Mouse (Mus musculus) cerebellum, adult 2 months (tissue): ENCODE results near the gene Rab22a. TPM values are rescaled to one million over a fixed set of nuclear protein-coding genes. Genes with fewer than 3 reads are reported as not detected.

Source experiments
- DNase-seq, 2 experiments: peaks; one replicate each; pipeline ENCODE4 v3.0.0; 2021
- H3K27ac ChIP-seq: fragments of 200-500 bp; 2 replicates; pipeline ENCODE4 v1.5.1; 2012; ENCODE audit warnings: low read length, control low read depth, inconsistent platforms; ENCODE audit not compliant: insufficient read depth
- H3K27me3 ChIP-seq: fragments of 200-500 bp; 2 replicates; pipeline ENCODE4 v1.6.1; 2012; ENCODE audit warnings: inconsistent platforms, mild to moderate bottlenecking, low read length, moderate library complexity; ENCODE audit not compliant: control insufficient read depth, insufficient read depth
- H3K4me1 ChIP-seq: fragments of 200-500 bp; 2 replicates; pipeline ENCODE4 v1.6.1; 2011; ENCODE audit warnings: low read length; ENCODE audit not compliant: control insufficient read depth, insufficient read depth
- H3K4me3 ChIP-seq: fragments of 200-500 bp; replicated peaks from 2 replicates; pipeline ENCODE3; 2011; ENCODE audit warnings: mild to moderate bottlenecking, low read depth, low read length, control low read depth; ENCODE audit not compliant: insufficient read depth
- CTCF ChIP-seq: fragments of 200-500 bp; IDR thresholded peaks from 2 replicates; pipeline ENCODE4 v1.5.1; 2011; ENCODE audit warnings: low read depth, mild to moderate bottlenecking, control low read depth, low read length, moderate library complexity, borderline replicate concordance; ENCODE audit not compliant: insufficient read depth
- POLR2A ChIP-seq: fragments of 200-500 bp; IDR thresholded peaks from 2 replicates; pipeline ENCODE4 v1.6.1; 2011; ENCODE audit warnings: low read length, control low read depth, borderline replicate concordance; ENCODE audit not compliant: insufficient read depth
- WGBS: fragments of 180-500 bp; shearing (Covaris S2); methylation state at CpG from one replicate; pipeline ENCODE4 v1.1.7; 2018; 5-methylcytosine and 5-hydroxymethylcytosine counted together
- polyA plus RNA-seq: library from polyadenylated mRNA; depleted of rRNA; stranded (reverse); fragments of >200 nt; gene quantifications from 2 replicates; pipeline ENCODE4 v1.2.3, GENCODE M21; 2012

Gene Rab22a
- polyA plus RNA-seq, 1 experiment: 20.1 TPM

DNA sequence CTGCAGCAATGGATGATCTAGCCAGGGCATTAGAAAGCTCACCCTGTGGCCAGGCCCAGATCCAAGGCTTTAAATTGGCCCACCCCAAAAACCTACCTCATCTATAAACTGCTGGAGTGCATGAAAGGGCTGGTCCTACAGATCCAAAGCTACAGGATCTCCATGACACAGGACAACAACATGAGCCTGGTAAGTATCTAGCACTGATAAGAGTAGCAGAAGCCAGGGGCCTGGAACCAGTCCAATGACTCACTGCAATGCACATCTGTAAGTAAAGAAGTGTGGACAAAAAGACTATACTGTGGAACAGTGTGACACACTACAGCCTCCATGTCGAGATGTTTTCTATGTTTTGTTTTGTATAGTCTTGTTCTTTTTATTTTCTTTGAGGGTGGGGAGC, 13.9 kb downstream of the Rab22a start:
- DNase-seq: no peak
- Histone ChIP-seq H3K27ac (no peak overlapping the region), H3K27me3 (no peaks in the 10 kb centered on the region), H3K4me3 (no peak overlapping the region), H3K4me1 (no peaks in the 10 kb centered on the region)
- 89% methylated on average over 1 of the region's 1 CpGs for WGBS
- no peak for TF ChIP-seq CTCF
- no peak for TF ChIP-seq POLR2A

DNA sequence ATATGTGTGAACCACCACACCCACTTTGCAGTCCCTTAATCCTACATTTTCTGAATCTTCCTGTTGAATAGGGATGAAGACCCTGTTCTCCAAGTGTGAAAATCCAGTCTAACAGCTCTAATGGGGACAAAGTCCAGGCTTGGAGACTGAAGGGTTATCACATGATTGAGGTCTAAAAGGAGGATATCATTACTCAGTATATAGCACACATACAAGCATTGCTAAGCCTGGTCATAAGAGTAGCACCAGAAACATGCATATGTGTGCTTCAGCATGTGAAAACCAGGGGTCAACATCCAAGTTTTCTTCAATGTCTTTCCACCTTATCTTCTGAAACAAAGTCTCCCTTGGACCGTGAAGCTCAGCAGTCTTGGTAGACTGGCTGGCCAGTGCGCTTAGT, 19.0 kb downstream of the Rab22a start:
- Histone ChIP-seq H3K27me3 (no peaks in the 10 kb centered on the region), H3K4me1 (0 out of 2 replicates have a peak, but pooled peaks cover 3% of the 10 kb centered on the region), H3K27ac (no peak overlapping the region), H3K4me3 (no peak overlapping the region)
- no peak for DNase-seq
- WGBS: 88% methylated on average over 2 of the region's 2 CpGs
- TF ChIP-seq CTCF (no peak), POLR2A (no peak)

DNA sequence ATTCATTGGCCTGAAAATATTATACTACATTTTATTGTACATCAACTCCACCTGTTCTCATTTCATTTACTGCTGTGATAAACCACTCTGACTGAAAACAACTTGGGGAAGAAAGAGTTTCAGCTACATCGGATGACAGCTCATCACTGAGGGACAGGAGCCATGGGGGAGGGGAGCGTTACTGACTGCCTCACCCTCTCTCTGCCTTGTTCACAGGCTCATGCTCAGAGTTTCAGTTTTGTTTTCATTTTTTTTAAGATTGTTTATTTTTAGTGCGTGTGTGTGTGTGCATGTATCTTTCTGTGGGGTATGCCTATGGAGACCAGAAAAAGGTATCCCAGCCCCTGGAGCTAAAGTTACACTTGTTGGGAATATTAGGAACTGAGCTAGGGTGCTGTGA, 19.7 kb downstream of the Rab22a start:
- no peak for DNase-seq
- Histone ChIP-seq H3K4me1 (0 out of 2 replicates have a peak, but pooled peaks cover 3% of the 10 kb centered on the region), H3K4me3 (no peak overlapping the region), H3K27ac (no peak overlapping the region), H3K27me3 (no peaks in the 10 kb centered on the region)
- no peak for TF ChIP-seq CTCF
- TF ChIP-seq POLR2A: no peak
- 65% methylated on average over 3 of the region's 3 CpGs for WGBS

DNA sequence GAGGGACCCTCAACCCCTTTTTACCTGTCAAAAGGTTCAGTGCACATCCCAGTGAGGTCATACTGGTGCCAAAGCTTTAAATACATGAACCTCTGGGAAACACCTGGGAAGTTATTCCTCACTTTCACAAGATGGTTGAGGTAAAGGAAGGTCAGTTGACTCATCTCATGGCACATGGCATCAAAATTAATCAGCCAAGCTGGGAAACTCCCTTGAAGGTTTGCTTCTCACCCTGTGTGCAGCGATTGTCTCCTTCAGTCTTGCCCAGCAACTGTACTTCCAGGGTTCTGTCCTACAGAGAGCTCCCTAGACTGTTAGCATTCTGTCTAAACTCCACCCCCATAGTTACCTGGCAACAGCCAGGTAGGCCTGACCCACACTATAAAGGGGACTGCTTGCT, 20.6 kb downstream of the Rab22a start:
- TF ChIP-seq CTCF (no peak), POLR2A (no peak)
- WGBS: 88% methylated on average over 1 of the region's 1 CpGs
- Histone ChIP-seq H3K27me3 (no peaks in the 10 kb centered on the region), H3K27ac (no peak overlapping the region), H3K4me1 (0 out of 2 replicates have a peak, but pooled peaks cover 3% of the 10 kb centered on the region), H3K4me3 (no peak overlapping the region)
- no peak for DNase-seq

DNA sequence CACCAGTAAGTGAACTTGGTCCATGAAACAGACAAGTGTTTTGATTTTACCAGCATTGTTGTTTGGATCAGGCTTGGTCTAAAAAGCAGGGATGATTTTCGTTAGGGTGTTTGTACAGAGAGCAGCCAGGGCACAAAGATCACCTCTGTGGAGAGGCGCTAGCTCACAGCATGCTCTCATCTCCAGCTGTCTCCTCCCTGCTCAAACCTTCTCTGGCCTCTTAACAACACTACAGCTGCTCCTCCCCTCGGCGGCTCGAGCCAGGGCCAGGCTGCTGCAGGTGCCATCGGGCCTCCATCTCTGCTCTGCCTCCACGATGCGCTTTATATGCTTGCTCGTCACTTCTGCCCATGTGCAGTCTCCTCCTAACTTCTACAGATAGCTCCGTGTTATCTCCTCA, 23.2 kb downstream of the Rab22a start:
- no peak for DNase-seq

DNA sequence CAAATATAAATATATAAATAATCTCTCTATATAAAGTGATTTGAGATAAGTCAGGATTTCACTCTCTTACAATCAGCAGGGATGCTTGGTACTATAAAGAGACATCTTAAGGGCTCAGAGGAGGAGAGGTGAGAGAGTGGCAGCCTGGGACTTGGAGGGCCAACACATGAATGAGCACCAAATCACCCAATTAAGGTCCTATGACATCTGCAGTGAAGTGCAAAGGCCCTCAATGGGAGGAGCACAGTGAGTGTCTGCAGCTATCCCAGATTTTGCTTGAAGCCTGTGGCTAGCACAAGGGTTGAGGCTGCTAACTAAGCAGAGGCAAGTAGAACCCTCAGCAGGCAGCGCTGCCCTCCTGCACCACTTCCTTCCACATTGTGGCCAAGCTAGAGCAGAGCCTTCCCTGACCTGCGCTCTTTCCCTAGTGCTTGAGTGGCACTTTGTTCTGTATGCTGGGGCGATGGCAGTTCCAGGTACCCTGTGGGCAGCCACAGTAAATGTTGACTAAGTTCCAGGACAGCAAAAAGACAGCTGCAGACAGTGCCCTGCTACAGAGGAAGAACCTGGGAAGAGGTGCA, 26.3 kb downstream of the Rab22a start:
- Histone ChIP-seq H3K27me3 (no peaks in the 10 kb centered on the region), H3K4me1 (peaks cover 6% of the 10 kb centered on the region; the same call in 1 of the 2 replicates), H3K27ac (no peak overlapping the region), H3K4me3 (no peak overlapping the region)
- DNase-seq: no peak
- WGBS: 66% methylated on average over 3 of the region's 3 CpGs
- TF ChIP-seq CTCF (no peak), POLR2A (no peak)

More for the DNA sequence above, 23.2 kb downstream of the Rab22a start:
- Histone ChIP-seq H3K4me3 (no peak overlapping the region), H3K27ac (no peak overlapping the region), H3K27me3 (no peaks in the 10 kb centered on the region), H3K4me1 (peaks cover 6% of the 10 kb centered on the region; the same call in 1 of the 2 replicates)
- TF ChIP-seq POLR2A: no peak
- no peak for TF ChIP-seq CTCF
- 27% methylated on average over 10 of the region's 10 CpGs for WGBS

DNA sequence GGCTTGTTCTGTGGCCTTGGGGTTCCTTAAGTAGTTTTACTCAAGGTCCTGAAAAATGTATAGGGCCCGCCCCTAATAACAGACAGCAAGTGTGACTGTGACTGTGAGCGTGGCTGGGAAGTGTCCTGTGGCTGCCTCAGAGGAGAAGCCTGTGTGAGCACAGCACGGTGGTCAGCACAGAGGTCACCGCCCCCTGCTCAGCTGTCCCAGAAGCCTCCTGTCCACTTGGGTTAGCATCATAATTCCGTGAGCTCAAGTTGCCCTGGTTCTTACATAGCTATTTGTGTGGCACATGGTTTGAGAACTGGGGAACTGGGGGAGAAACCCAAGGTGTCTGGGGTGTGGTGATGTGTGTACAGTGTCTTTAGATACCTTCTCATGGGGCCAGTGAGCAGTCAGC, 27.8 kb downstream of the Rab22a start:
- no peak for TF ChIP-seq POLR2A
- TF ChIP-seq CTCF: no peak
- Histone ChIP-seq H3K4me3 (no peak overlapping the region), H3K27ac (no peak overlapping the region), H3K4me1 (peaks cover 7% of the 10 kb centered on the region), H3K27me3 (no peaks in the 10 kb centered on the region)
- DNase-seq: no peak
- 81% methylated on average over 5 of the region's 5 CpGs for WGBS

DNA sequence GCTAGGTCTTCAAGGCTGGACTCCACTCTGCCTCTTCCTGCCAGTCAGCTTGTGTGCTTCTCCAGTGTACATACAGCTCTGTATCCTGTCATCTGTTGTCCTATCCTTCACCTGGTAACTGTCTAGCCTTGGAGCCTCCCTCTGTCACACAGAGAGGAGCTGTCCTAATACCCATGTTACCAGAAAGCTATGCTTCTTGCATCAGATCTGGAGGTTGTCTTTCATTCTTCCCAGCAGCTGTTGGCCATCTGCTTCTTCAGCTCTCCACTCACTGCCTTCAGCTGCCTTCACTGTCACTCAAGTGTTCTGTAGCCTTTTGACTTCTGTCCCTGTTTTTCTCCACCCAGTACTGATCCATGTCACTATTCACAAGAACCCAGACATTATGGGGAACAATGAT, 30.3 kb downstream of the Rab22a start:
- TF ChIP-seq POLR2A (no peak), CTCF (no peak)
- Histone ChIP-seq H3K27me3 (no peaks in the 10 kb centered on the region), H3K27ac (no peak overlapping the region), H3K4me1 (peaks cover 7% of the 10 kb centered on the region), H3K4me3 (no peak overlapping the region)
- no peak for DNase-seq

DNA sequence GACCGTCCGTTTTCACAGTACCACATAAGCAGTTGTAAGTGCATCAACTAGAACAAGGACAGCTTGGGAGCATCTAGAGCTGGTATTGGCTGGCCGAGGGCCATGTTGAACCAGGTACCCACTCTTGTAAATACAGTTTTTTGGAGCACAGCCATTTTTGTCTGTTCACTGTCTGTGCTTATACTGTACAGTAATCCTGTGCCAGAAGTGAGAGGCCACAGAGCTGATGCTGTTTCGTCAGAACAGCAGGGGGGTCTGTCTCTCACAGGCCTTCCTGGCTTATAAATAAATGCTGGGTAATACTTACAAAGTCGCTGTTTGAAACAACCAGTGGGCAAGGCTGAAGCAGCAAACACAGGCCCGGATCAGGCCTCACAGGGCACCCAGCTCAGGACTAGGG, 32.2 kb downstream of the Rab22a start:
- peaks cover 4% of the 10 kb centered on the region; the same call in 1 of the 2 replicates for H3K4me1 ChIP-seq
- no peak overlapping the region for H3K4me3 ChIP-seq
- H3K27ac ChIP-seq: no peak overlapping the region
- WGBS: 32% methylated on average over 6 of the region's 6 CpGs
- no peaks in the 10 kb centered on the region for H3K27me3 ChIP-seq
- no peak for DNase-seq
- TF ChIP-seq POLR2A (no peak), CTCF (no peak)
